Mouse (Mus musculus): ENCODE measurements around the gene Mfrp. TPM values are rescaled to one million over a fixed set of nuclear protein-coding genes. Genes with fewer than 3 reads are reported as not detected.

Gene Mfrp
- polyA plus RNA-seq, 1 experiment from 2014 or later: not detected

GRCm38 (mm10) chr9:44069252-44069651, 32.3 kb upstream of the Mfrp start:
- H3K27ac ChIP-seq (ENCODE audit: low read depth, low read length): no peak overlapping the region
- H3K36me3 ChIP-seq (ENCODE audit: control insufficient read depth, insufficient read depth, low read length): no peaks in the 10 kb centered on the region
- H3K9me3 ChIP-seq (ENCODE audit: control insufficient read depth, low read length): no peaks in the 10 kb centered on the region
- 23% methylated on average over 7 of the region's 7 CpGs for WGBS
- no peak overlapping the region for H3K4me2 ChIP-seq (ENCODE audit: low read depth, low read length, severe bottlenecking)
- DNase-seq (ENCODE audit: low spot score) (no peak), ATAC-seq (replicated peaks; ENCODE audit: low FRiP score) (no peak)
- no peaks in the 10 kb centered on the region; the same call in 1 of the 2 replicates for H3K27me3 ChIP-seq (ENCODE audit: control insufficient read depth, insufficient read depth, low read length)
- H3K4me3 ChIP-seq (ENCODE audit: low read depth, low read length): no peak overlapping the region
- H3K9ac ChIP-seq (ENCODE audit: low read length): no peak overlapping the region
- H3K4me1 ChIP-seq (replicated peaks; ENCODE audit: control insufficient read depth, insufficient read depth, low read length): peaks cover 26% of the 10 kb centered on the region

- ATAC-seq (replicated peaks; ENCODE audit: low FRiP score) (no peak), DNase-seq (ENCODE audit: low spot score) (no peak)
- Histone ChIP-seq H3K27ac (ENCODE audit: low read depth, low read length) (no peak overlapping the region), H3K4me3 (ENCODE audit: low read depth, low read length) (no peak overlapping the region), H3K36me3 (ENCODE audit: control insufficient read depth, insufficient read depth, low read length) (no peaks in the 10 kb centered on the region), H3K4me2 (ENCODE audit: low read depth, low read length, severe bottlenecking) (no peak overlapping the region), H3K4me1 (replicated peaks; ENCODE audit: control insufficient read depth, insufficient read depth, low read length) (peaks cover 26% of the 10 kb centered on the region), H3K9ac (ENCODE audit: low read length) (no peak overlapping the region; the same call in 1 of the 2 replicates), H3K27me3 (ENCODE audit: control insufficient read depth, insufficient read depth, low read length) (no peaks in the 10 kb centered on the region; the same call in 1 of the 2 replicates), H3K9me3 (ENCODE audit: control insufficient read depth, low read length) (no peaks in the 10 kb centered on the region)
- 76% methylated on average over 14 of the region's 14 CpGs for WGBS
Observed at GRCm38 (mm10) chr9:44070113-44070843, 31.3 kb upstream of the Mfrp start.

- DNase-seq (ENCODE audit: low spot score): no peak
- Histone ChIP-seq H3K4me2 (ENCODE audit: low read depth, low read length, severe bottlenecking) (no peak overlapping the region), H3K27ac (ENCODE audit: low read depth, low read length) (no peak overlapping the region)
Observed at GRCm38 (mm10) chr9:44070844-44071231, 30.7 kb upstream of the Mfrp start.

GRCm38 (mm10) chr9:44071914-44072598, 29.5 kb upstream of the Mfrp start:
- H3K27ac ChIP-seq (ENCODE audit: low read depth, low read length): peak overlapping the region; percentile 80
- no peak overlapping the region for H3K4me3 ChIP-seq (ENCODE audit: low read depth, low read length)
- H3K9me3 ChIP-seq (ENCODE audit: control insufficient read depth, low read length): no peaks in the 10 kb centered on the region
- peak overlapping the region; percentile 35; the same call in 1 of the 2 replicates for H3K4me2 ChIP-seq (ENCODE audit: low read depth, low read length, severe bottlenecking)
- peak overlapping the region; percentile 41 for H3K9ac ChIP-seq (ENCODE audit: low read length)
- no peaks in the 10 kb centered on the region for H3K36me3 ChIP-seq (ENCODE audit: control insufficient read depth, insufficient read depth, low read length)
- ATAC-seq (replicated peaks; ENCODE audit: low FRiP score) (peak; percentile 77), DNase-seq (ENCODE audit: low spot score) (peak; percentile 83)
- 17% methylated on average over 11 of the region's 11 CpGs for WGBS
- peaks cover 26% of the 10 kb centered on the region for H3K4me1 ChIP-seq (replicated peaks; ENCODE audit: control insufficient read depth, insufficient read depth, low read length)
- no peaks in the 10 kb centered on the region; the same call in 1 of the 2 replicates for H3K27me3 ChIP-seq (ENCODE audit: control insufficient read depth, insufficient read depth, low read length)

More at GRCm38 (mm10) chr9:44070844-44071231, 30.7 kb upstream of the Mfrp start:
- H3K9ac ChIP-seq (ENCODE audit: low read length): peak overlapping the region; percentile 37; the same call in 1 of the 2 replicates
- no peaks in the 10 kb centered on the region for H3K36me3 ChIP-seq (ENCODE audit: control insufficient read depth, insufficient read depth, low read length)
- no peak overlapping the region for H3K4me3 ChIP-seq (ENCODE audit: low read depth, low read length)
- no peaks in the 10 kb centered on the region; the same call in 1 of the 2 replicates for H3K27me3 ChIP-seq (ENCODE audit: control insufficient read depth, insufficient read depth, low read length)
- 60% methylated on average over 8 of the region's 8 CpGs for WGBS
- no peak for ATAC-seq (replicated peaks; ENCODE audit: low FRiP score)
- no peaks in the 10 kb centered on the region for H3K9me3 ChIP-seq (ENCODE audit: control insufficient read depth, low read length)
- H3K4me1 ChIP-seq (replicated peaks; ENCODE audit: control insufficient read depth, insufficient read depth, low read length): peaks cover 26% of the 10 kb centered on the region

GRCm38 (mm10) chr9:44072599-44072915, 29.0 kb upstream of the Mfrp start:
- Histone ChIP-seq H3K36me3 (ENCODE audit: control insufficient read depth, insufficient read depth, low read length) (no peaks in the 10 kb centered on the region), H3K27me3 (ENCODE audit: control insufficient read depth, insufficient read depth, low read length) (no peaks in the 10 kb centered on the region; the same call in 1 of the 2 replicates), H3K4me3 (ENCODE audit: low read depth, low read length) (no peak overlapping the region), H3K4me2 (ENCODE audit: low read depth, low read length, severe bottlenecking) (peak overlapping the region; percentile 35; the same call in 1 of the 2 replicates), H3K4me1 (replicated peaks; ENCODE audit: control insufficient read depth, insufficient read depth, low read length) (peaks cover 22% of the 10 kb centered on the region), H3K9ac (ENCODE audit: low read length) (peak overlapping the region; percentile 41; the same call in 1 of the 2 replicates), H3K9me3 (ENCODE audit: control insufficient read depth, low read length) (no peaks in the 10 kb centered on the region), H3K27ac (ENCODE audit: low read depth, low read length) (peak overlapping the region; percentile 80)
- peak; percentile 71 for ATAC-seq (replicated peaks; ENCODE audit: low FRiP score)
- no peak for DNase-seq (ENCODE audit: low spot score)
- WGBS: 20% methylated on average over 4 of the region's 4 CpGs

- ATAC-seq (replicated peaks; ENCODE audit: low FRiP score) (no peak), DNase-seq (ENCODE audit: low spot score) (no peak)
- H3K9me3 ChIP-seq (ENCODE audit: control insufficient read depth, low read length): no peaks in the 10 kb centered on the region
- H3K9ac ChIP-seq (ENCODE audit: low read length): no peak overlapping the region; the same call in 1 of the 2 replicates
- no peaks in the 10 kb centered on the region; the same call in 1 of the 2 replicates for H3K27me3 ChIP-seq (ENCODE audit: control insufficient read depth, insufficient read depth, low read length)
- H3K4me2 ChIP-seq (ENCODE audit: low read depth, low read length, severe bottlenecking): peak overlapping the region; percentile 35
- H3K4me1 ChIP-seq (replicated peaks; ENCODE audit: control insufficient read depth, insufficient read depth, low read length): peaks cover 21% of the 10 kb centered on the region
- no peaks in the 10 kb centered on the region for H3K36me3 ChIP-seq (ENCODE audit: control insufficient read depth, insufficient read depth, low read length)
- peak overlapping the region; percentile 53; the same call in 1 of the 2 replicates for H3K27ac ChIP-seq (ENCODE audit: low read depth, low read length)
- WGBS: 49% methylated on average over 5 of the region's 5 CpGs
- H3K4me3 ChIP-seq (ENCODE audit: low read depth, low read length): no peak overlapping the region
Observed at GRCm38 (mm10) chr9:44073115-44073514, 28.4 kb upstream of the Mfrp start.

- DNase-seq (ENCODE audit: low spot score) (no peak), ATAC-seq (replicated peaks; ENCODE audit: low FRiP score) (no peak)
- 62% methylated on average over 9 of the region's 9 CpGs for WGBS
- Histone ChIP-seq H3K27ac (ENCODE audit: low read depth, low read length) (no peak overlapping the region), H3K4me1 (replicated peaks; ENCODE audit: control insufficient read depth, insufficient read depth, low read length) (peaks cover 23% of the 10 kb centered on the region), H3K9me3 (ENCODE audit: control insufficient read depth, low read length) (no peaks in the 10 kb centered on the region), H3K4me3 (ENCODE audit: low read depth, low read length) (no peak overlapping the region), H3K27me3 (ENCODE audit: control insufficient read depth, insufficient read depth, low read length) (no peaks in the 10 kb centered on the region; the same call in 1 of the 2 replicates), H3K36me3 (ENCODE audit: control insufficient read depth, insufficient read depth, low read length) (no peaks in the 10 kb centered on the region), H3K9ac (ENCODE audit: low read length) (no peak overlapping the region), H3K4me2 (ENCODE audit: low read depth, low read length, severe bottlenecking) (no peak overlapping the region)
Observed at GRCm38 (mm10) chr9:44074395-44075275, 26.9 kb upstream of the Mfrp start.

Measured in forebrain, embryonic 11.5 days (tissue).